Mouse (Mus musculus) embryonic fibroblast, embryonic 13.5 days (primary cell): ENCODE data around the gene Plekhh3.

Experiments used
- CTCF ChIP-seq: IDR thresholded peaks from 2 replicates; pipeline ENCODE4 v1.5.1; 2011; ENCODE audit warnings: mild to moderate bottlenecking, control low read depth, low read length, moderate library complexity, borderline replicate concordance; ENCODE audit not compliant: insufficient read depth
- POLR2A ChIP-seq: IDR thresholded peaks from 2 replicates; pipeline ENCODE4 v1.6.1; 2011; ENCODE audit warnings: low read depth, mild to moderate bottlenecking, control low read depth, low read length, moderate library complexity

GRCm38 (mm10) chr11:101133037-101133436, 38.1 kb downstream of the Plekhh3 start:
- TF ChIP-seq CTCF (no peak), POLR2A (no peak)
